Mouse (Mus musculus): ENCODE measurements around the gene Dhx8. TPM values are rescaled to one million over a fixed set of nuclear protein-coding genes. Genes with fewer than 3 reads are reported as not detected.

Gene Dhx8
- polyA plus RNA-seq (2015; fragmentation: Nextera tagmentation; extraction: Ambion mirVana) = 16.3 and 16.9 TPM in 2 replicates

- H3K4me2 ChIP-seq (ENCODE audit: low read depth, low read length) = peak within 1 kb of the TSS; percentile 87
- peak within 1 kb of the TSS; percentile 88 for H3K9ac ChIP-seq (ENCODE audit: low read depth, low read length)
- peak; percentile 97 for ATAC-seq (ENCODE audit: low read depth)
- H3K36me3 ChIP-seq (ENCODE audit: control insufficient read depth, insufficient read depth) = peaks cover 12% of the 10 kb centered on the region
- peak within 1 kb of the TSS; percentile 85 for H3K27ac ChIP-seq (ENCODE audit: low read length)
- peaks cover 11% of the 10 kb centered on the region for H3K4me1 ChIP-seq (ENCODE audit: control insufficient read depth, low read depth, low read length)
- H3K4me3 ChIP-seq (ENCODE audit: low read depth, low read length) = peak within 1 kb of the TSS; percentile 89
- under 1% methylated on average over 51 of the region's 51 CpGs for WGBS (ENCODE audit: insufficient replicate concordance)
- no peaks in the 10 kb centered on the region for H3K27me3 ChIP-seq (ENCODE audit: control insufficient read depth, insufficient read depth, low read depth, low read length)
- H3K9me3 ChIP-seq (replicated peaks; ENCODE audit: control insufficient read depth, low read length) = no peaks in the 10 kb centered on the region
Measured at GRCm38 (mm10) chr11:101732518-101733440, at the start of gene Dhx8. Gene Dhx8 (plus strand): TSS chr11:101732919.

DNA sequence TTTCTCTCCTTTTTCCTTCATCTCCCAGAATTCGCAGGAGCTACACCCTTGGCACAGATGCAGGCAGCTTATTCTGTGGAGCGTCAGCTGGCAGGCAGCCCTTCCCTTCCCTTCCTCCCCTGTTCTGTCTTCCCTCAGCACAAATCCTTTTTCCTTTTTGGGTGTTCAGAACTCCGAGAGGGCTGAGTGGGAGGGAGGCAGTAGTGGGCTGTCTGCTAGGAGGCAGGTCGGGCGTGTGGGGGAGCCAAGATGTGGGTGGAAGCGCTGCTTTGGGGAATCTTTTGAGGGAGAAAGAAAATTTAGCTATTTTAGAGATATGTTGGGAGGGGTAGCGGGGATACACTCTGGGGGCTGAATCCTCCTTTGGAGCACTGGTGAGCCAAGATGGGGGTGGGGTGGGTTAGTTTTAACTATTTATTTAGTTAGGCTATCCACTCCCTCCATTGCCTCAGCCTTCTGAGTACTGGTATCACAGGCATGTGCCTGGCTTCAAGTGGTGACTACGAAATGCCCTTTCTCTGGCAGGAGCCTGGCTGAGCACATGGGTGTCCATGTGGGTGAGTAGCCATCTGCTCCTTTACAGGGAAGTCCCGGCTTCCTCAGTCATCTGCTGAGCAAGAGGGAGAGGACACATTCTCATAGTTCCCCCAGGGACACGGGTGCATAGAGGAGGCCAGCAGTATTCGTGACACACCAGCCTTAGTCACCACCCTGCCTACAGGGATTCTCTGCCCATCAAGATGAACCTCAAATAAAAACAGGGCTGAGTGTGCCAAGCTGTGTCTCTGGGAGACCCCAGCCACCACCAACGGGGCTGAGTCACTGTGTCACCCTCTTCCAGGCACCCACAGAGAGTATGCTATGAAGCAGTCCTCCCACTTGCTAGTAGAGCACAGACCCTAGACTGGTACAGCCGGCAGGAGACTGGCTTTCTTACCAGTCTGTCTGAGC, 45.1 kb upstream of the Dhx8 start:
- no peak overlapping the region for H3K27ac ChIP-seq (ENCODE audit: low read length)
- no peaks in the 10 kb centered on the region for H3K36me3 ChIP-seq (ENCODE audit: control insufficient read depth, insufficient read depth)
- WGBS (ENCODE audit: insufficient replicate concordance) = 54% methylated on average over 13 of the region's 13 CpGs
- no peak overlapping the region for H3K9ac ChIP-seq (ENCODE audit: low read depth, low read length)
- no peaks in the 10 kb centered on the region for H3K9me3 ChIP-seq (replicated peaks; ENCODE audit: control insufficient read depth, low read length)
- no peaks in the 10 kb centered on the region for H3K4me1 ChIP-seq (ENCODE audit: control insufficient read depth, low read depth, low read length)
- no peaks in the 10 kb centered on the region for H3K27me3 ChIP-seq (ENCODE audit: control insufficient read depth, insufficient read depth, low read depth, low read length)
- no peak overlapping the region for H3K4me3 ChIP-seq (ENCODE audit: low read depth, low read length)
- ATAC-seq (ENCODE audit: low read depth) = no peak
- no peak overlapping the region for H3K4me2 ChIP-seq (ENCODE audit: low read depth, low read length)

GRCm38 (mm10) chr11:101689701-101690113, 43.0 kb upstream of the Dhx8 start:
- H3K27me3 ChIP-seq (ENCODE audit: control insufficient read depth, insufficient read depth, low read depth, low read length) = no peaks in the 10 kb centered on the region
- no peak overlapping the region for H3K27ac ChIP-seq (ENCODE audit: low read length)
- ATAC-seq (ENCODE audit: low read depth) = no peak
- no peak overlapping the region for H3K4me3 ChIP-seq (ENCODE audit: low read depth, low read length)
- H3K9me3 ChIP-seq (replicated peaks; ENCODE audit: control insufficient read depth, low read length) = no peaks in the 10 kb centered on the region
- H3K9ac ChIP-seq (ENCODE audit: low read depth, low read length) = no peak overlapping the region
- no peaks in the 10 kb centered on the region for H3K36me3 ChIP-seq (ENCODE audit: control insufficient read depth, insufficient read depth)
- H3K4me2 ChIP-seq (ENCODE audit: low read depth, low read length) = no peak overlapping the region
- H3K4me1 ChIP-seq (ENCODE audit: control insufficient read depth, low read depth, low read length) = no peaks in the 10 kb centered on the region
- WGBS (ENCODE audit: insufficient replicate concordance) = 58% methylated on average over 10 of the region's 10 CpGs

DNA sequence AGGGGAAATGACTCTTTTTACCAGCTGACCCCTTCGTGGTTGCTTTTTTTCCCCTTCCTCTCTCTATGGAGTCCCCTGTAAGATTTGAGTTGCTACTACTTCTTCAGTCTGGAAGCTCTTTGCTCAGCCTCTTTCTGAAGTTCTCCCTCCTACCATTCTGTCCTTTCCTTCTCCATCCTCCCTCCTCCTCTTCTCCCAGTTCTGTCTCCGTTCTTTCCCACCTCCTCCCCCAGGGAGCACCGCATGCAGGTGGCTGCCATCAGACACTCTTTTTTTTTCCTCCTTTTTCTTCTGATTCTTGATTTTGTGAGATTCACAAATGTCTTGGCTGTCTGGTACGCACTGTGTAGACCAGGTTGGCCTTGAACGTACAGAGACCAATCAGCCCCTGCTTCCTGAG, 42.4 kb upstream of the Dhx8 start:
- H3K9ac ChIP-seq (ENCODE audit: low read depth, low read length) = no peak overlapping the region
- no peak overlapping the region for H3K4me3 ChIP-seq (ENCODE audit: low read depth, low read length)
- no peak for ATAC-seq (ENCODE audit: low read depth)
- no peaks in the 10 kb centered on the region for H3K36me3 ChIP-seq (ENCODE audit: control insufficient read depth, insufficient read depth)
- no peak overlapping the region for H3K27ac ChIP-seq (ENCODE audit: low read length)
- WGBS (ENCODE audit: insufficient replicate concordance) = 50% methylated on average over 5 of the region's 5 CpGs
- no peak overlapping the region for H3K4me2 ChIP-seq (ENCODE audit: low read depth, low read length)
- H3K4me1 ChIP-seq (ENCODE audit: control insufficient read depth, low read depth, low read length) = peaks cover under 1% of the 10 kb centered on the region; the same call in 1 of the 2 replicates
- H3K9me3 ChIP-seq (replicated peaks; ENCODE audit: control insufficient read depth, low read length) = no peaks in the 10 kb centered on the region
- H3K27me3 ChIP-seq (ENCODE audit: control insufficient read depth, insufficient read depth, low read depth, low read length) = no peaks in the 10 kb centered on the region

DNA sequence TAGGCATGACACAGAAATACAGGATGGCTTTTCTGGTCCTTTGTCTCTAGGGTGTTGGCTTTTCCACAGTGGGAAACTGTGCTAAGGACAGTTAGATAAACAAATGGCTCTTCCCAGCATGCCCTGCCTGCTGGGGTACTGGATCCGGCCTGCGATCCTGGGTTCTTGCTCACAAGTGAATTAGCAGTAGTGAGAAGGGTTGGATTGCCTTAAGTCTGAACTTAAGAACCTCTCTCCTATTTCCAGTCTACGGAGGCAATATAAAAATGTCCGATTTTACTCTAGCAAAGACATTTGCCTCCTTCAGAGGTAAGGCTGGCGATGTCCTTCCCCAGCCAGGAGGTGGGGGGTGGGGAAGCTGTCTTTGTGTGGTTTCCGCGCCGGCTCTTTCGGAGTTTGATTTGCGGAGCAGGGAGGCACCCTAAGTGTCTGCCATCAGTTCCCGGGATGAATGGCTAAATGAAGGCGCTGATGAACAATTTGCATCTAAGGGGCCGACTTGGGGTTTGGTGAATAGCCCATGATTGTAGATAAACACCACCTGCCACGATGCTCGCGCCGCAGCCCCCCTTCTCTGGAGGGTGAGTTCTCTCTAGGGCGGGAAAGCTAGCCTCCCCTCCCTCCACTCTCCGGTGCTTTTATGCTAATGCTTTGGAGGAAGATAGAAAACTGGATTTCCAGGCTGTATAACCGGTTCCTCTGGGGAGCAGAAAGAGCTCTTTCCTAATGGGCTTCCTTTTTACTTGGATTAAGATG, 36.6 kb upstream of the Dhx8 start:
- H3K4me3 ChIP-seq (ENCODE audit: low read depth, low read length) = peak overlapping the region; percentile 0; the same call in 1 of the 2 replicates
- H3K9me3 ChIP-seq (replicated peaks; ENCODE audit: control insufficient read depth, low read length) = no peaks in the 10 kb centered on the region

DNA sequence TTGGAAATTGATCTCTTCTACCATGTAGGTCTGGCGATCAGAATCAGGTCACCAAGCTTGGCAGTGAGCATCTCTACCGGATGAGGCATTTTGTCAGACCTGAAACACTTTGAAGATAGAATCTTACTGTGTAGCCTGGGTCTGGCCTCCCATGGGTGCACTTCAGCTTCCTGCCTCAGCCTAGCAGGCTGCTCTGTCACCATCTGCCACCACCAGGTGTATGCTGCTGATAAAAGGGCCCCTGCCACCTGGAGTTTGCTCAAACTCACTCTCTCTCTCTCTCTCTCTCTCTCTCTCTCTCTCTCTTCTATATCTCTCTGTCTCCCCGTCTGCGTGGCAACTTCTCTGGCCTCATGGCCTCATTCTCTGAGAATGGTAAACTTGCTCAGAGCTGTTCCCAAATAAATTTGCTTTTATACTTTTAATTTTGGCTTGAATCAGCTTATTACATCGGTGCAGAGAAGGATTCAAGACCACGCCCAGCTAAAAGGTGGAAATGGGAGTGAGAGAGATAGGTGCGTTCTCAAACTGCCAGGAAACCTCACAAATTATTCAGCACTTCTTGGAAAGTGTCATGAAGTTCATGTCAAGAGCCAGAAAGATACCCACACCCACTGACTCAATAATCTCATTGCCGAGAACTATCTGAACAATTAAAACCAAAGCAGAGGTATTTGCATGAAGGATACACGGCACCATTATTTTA, 35.4 kb upstream of the Dhx8 start:
- Histone ChIP-seq H3K27ac (ENCODE audit: low read length) (peak overlapping the region; percentile 43; the same call in 1 of the 2 replicates), H3K4me1 (ENCODE audit: control insufficient read depth, low read depth, low read length) (peaks cover 26% of the 10 kb centered on the region), H3K4me2 (ENCODE audit: low read depth, low read length) (peak overlapping the region; percentile 13; the same call in 1 of the 2 replicates), H3K36me3 (ENCODE audit: control insufficient read depth, insufficient read depth) (no peaks in the 10 kb centered on the region), H3K9ac (ENCODE audit: low read depth, low read length) (no peak overlapping the region), H3K4me3 (ENCODE audit: low read depth, low read length) (no peak overlapping the region), H3K9me3 (replicated peaks; ENCODE audit: control insufficient read depth, low read length) (no peaks in the 10 kb centered on the region), H3K27me3 (ENCODE audit: control insufficient read depth, insufficient read depth, low read depth, low read length) (no peaks in the 10 kb centered on the region)
- peak; percentile 80 for ATAC-seq (ENCODE audit: low read depth)
- WGBS (ENCODE audit: insufficient replicate concordance) = 30% methylated on average over 9 of the region's 9 CpGs

More for the DNA sequence above, 36.6 kb upstream of the Dhx8 start:
- Histone ChIP-seq H3K27me3 (ENCODE audit: control insufficient read depth, insufficient read depth, low read depth, low read length) (no peaks in the 10 kb centered on the region), H3K4me2 (ENCODE audit: low read depth, low read length) (peak overlapping the region; percentile 38), H3K27ac (ENCODE audit: low read length) (no peak overlapping the region), H3K4me1 (ENCODE audit: control insufficient read depth, low read depth, low read length) (peaks cover 26% of the 10 kb centered on the region), H3K36me3 (ENCODE audit: control insufficient read depth, insufficient read depth) (no peaks in the 10 kb centered on the region), H3K9ac (ENCODE audit: low read depth, low read length) (peak overlapping the region; percentile 16; the same call in 1 of the 2 replicates)
- no peak for ATAC-seq (ENCODE audit: low read depth)
- WGBS (ENCODE audit: insufficient replicate concordance) = 5% methylated on average over 20 of the region's 20 CpGs

DNA sequence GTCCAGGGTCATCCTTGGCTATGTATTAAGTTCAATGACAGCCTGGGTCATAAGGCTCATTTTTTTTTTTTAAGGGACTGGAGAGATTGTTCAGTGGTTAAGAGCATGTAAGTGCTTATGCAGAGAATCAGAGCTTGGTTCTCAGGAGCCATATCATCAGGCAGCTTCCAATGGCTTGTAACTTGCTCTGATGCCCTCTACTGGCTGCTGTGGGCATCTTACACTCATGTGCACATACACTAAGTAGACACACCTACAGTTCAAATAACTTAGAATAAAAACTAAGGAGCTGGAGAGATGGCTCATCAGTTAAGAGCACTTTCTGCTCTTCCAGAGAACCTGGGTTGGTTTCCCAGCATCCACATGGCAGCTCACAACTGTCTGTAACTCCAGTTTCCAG, 34.6 kb upstream of the Dhx8 start:
- no peaks in the 10 kb centered on the region for H3K36me3 ChIP-seq (ENCODE audit: control insufficient read depth, insufficient read depth)
- H3K9ac ChIP-seq (ENCODE audit: low read depth, low read length) = no peak overlapping the region
- H3K27me3 ChIP-seq (ENCODE audit: control insufficient read depth, insufficient read depth, low read depth, low read length) = no peaks in the 10 kb centered on the region
- H3K9me3 ChIP-seq (replicated peaks; ENCODE audit: control insufficient read depth, low read length) = no peaks in the 10 kb centered on the region
- H3K4me3 ChIP-seq (ENCODE audit: low read depth, low read length) = no peak overlapping the region
- no peak for ATAC-seq (ENCODE audit: low read depth)
- no peak overlapping the region for H3K27ac ChIP-seq (ENCODE audit: low read length)
- no peak overlapping the region for H3K4me2 ChIP-seq (ENCODE audit: low read depth, low read length)
- peaks cover 26% of the 10 kb centered on the region for H3K4me1 ChIP-seq (ENCODE audit: control insufficient read depth, low read depth, low read length)

GRCm38 (mm10) chr11:101699556-101699955, 33.2 kb upstream of the Dhx8 start:
- no peaks in the 10 kb centered on the region for H3K36me3 ChIP-seq (ENCODE audit: control insufficient read depth, insufficient read depth)
- H3K4me1 ChIP-seq (ENCODE audit: control insufficient read depth, low read depth, low read length) = peaks cover 26% of the 10 kb centered on the region
- no peak overlapping the region for H3K4me2 ChIP-seq (ENCODE audit: low read depth, low read length)
- WGBS (ENCODE audit: insufficient replicate concordance) = 74% methylated on average over 1 of the region's 1 CpGs
- no peak overlapping the region for H3K4me3 ChIP-seq (ENCODE audit: low read depth, low read length)
- H3K9me3 ChIP-seq (replicated peaks; ENCODE audit: control insufficient read depth, low read length) = no peaks in the 10 kb centered on the region
- H3K9ac ChIP-seq (ENCODE audit: low read depth, low read length) = no peak overlapping the region
- H3K27me3 ChIP-seq (ENCODE audit: control insufficient read depth, insufficient read depth, low read depth, low read length) = no peaks in the 10 kb centered on the region
- ATAC-seq (ENCODE audit: low read depth) = no peak
- H3K27ac ChIP-seq (ENCODE audit: low read length) = no peak overlapping the region
